Mouse (Mus musculus): ENCODE measurements around the gene Nle1. TPM values are rescaled to one million over a fixed set of nuclear protein-coding genes. Genes with fewer than 3 reads are reported as not detected.

Nle1 gene
- polyA plus RNA-seq, 1 experiment: 53.5 TPM

- 0 out of 2 replicates have a peak, but pooled peaks cover 1% of the 10 kb centered on the region for H3K36me3 ChIP-seq (ENCODE audit: control insufficient read depth, insufficient read depth, low read length)
- WGBS: 36% methylated on average over 6 of the region's 6 CpGs
- no peak overlapping the region for H3K27ac ChIP-seq (ENCODE audit: insufficient read depth, low read length)
- DNase-seq (ENCODE audit: low read depth in 1 of 2, low spot score in 2 of 2): no peak
- H3K4me3 ChIP-seq (ENCODE audit: extremely low read depth, insufficient read depth, insufficient read length): no peak overlapping the region
- TF ChIP-seq CTCF (IDR thresholded peaks at IDR 0.05; ENCODE audit: extremely low read depth, insufficient read depth, insufficient read length, insufficient replicate concordance) (no peak), POLR2A (IDR thresholded peaks at IDR 0.05; ENCODE audit: low read depth, low read length) (no peak)
- no peaks in the 10 kb centered on the region for H3K4me1 ChIP-seq (ENCODE audit: control insufficient read depth, insufficient read depth, insufficient read length)
- no peaks in the 10 kb centered on the region for H3K27me3 ChIP-seq (ENCODE audit: control insufficient read depth, insufficient read depth, low read length)
These were observed 47.5 kb downstream of the Nle1 start for GRCm38 (mm10) chr11:82860759-82861158.

GRCm38 (mm10) chr11:82857307-82857848 is 50.8 kb downstream of the Nle1 start:
- H3K4me3 ChIP-seq (ENCODE audit: extremely low read depth, insufficient read depth, insufficient read length): no peak overlapping the region
- H3K4me1 ChIP-seq (ENCODE audit: control insufficient read depth, insufficient read depth, insufficient read length): no peaks in the 10 kb centered on the region
- WGBS: 88% methylated on average over 13 of the region's 13 CpGs
- no peak for DNase-seq (ENCODE audit: low read depth in 1 of 2, low spot score in 2 of 2)
- no peaks in the 10 kb centered on the region for H3K36me3 ChIP-seq (ENCODE audit: control insufficient read depth, insufficient read depth, low read length)
- no peak for TF ChIP-seq POLR2A (IDR thresholded peaks at IDR 0.05; ENCODE audit: low read depth, low read length)
- H3K27me3 ChIP-seq (ENCODE audit: control insufficient read depth, insufficient read depth, low read length): no peaks in the 10 kb centered on the region
- H3K27ac ChIP-seq (ENCODE audit: insufficient read depth, low read length): no peak overlapping the region

- H3K27me3 ChIP-seq (ENCODE audit: control insufficient read depth, insufficient read depth, low read length): no peaks in the 10 kb centered on the region
- no peak for DNase-seq (ENCODE audit: low read depth in 1 of 2, low spot score in 2 of 2)
- H3K4me1 ChIP-seq (ENCODE audit: control insufficient read depth, insufficient read depth, insufficient read length): no peaks in the 10 kb centered on the region
- H3K4me3 ChIP-seq (ENCODE audit: extremely low read depth, insufficient read depth, insufficient read length): no peak overlapping the region
- TF ChIP-seq CTCF (IDR thresholded peaks at IDR 0.05; ENCODE audit: extremely low read depth, insufficient read depth, insufficient read length, insufficient replicate concordance) (no peak), POLR2A (IDR thresholded peaks at IDR 0.05; ENCODE audit: low read depth, low read length) (no peak)
- no peak overlapping the region for H3K27ac ChIP-seq (ENCODE audit: insufficient read depth, low read length)
- WGBS: 91% methylated on average over 10 of the region's 10 CpGs
- H3K36me3 ChIP-seq (ENCODE audit: control insufficient read depth, insufficient read depth, low read length): no peaks in the 10 kb centered on the region
These were observed 52.2 kb downstream of the Nle1 start for GRCm38 (mm10) chr11:82856032-82856431.

- no peak for TF ChIP-seq POLR2A (IDR thresholded peaks at IDR 0.05; ENCODE audit: low read depth, low read length)
- TF ChIP-seq CTCF (IDR thresholded peaks at IDR 0.05; ENCODE audit: extremely low read depth, insufficient read depth, insufficient read length, insufficient replicate concordance): no peak
- H3K36me3 ChIP-seq (ENCODE audit: control insufficient read depth, insufficient read depth, low read length): no peaks in the 10 kb centered on the region
- H3K27me3 ChIP-seq (ENCODE audit: control insufficient read depth, insufficient read depth, low read length): no peaks in the 10 kb centered on the region
- H3K4me3 ChIP-seq (ENCODE audit: extremely low read depth, insufficient read depth, insufficient read length): no peak overlapping the region
- no peak overlapping the region for H3K27ac ChIP-seq (ENCODE audit: insufficient read depth, low read length)
- H3K4me1 ChIP-seq (ENCODE audit: control insufficient read depth, insufficient read depth, insufficient read length): no peaks in the 10 kb centered on the region
- DNase-seq (ENCODE audit: low read depth in 1 of 2, low spot score in 2 of 2): no peak
- WGBS: 83% methylated on average over 9 of the region's 9 CpGs
These were observed 52.8 kb downstream of the Nle1 start for GRCm38 (mm10) chr11:82855327-82855973.

- DNase-seq (ENCODE audit: low read depth in 1 of 2, low spot score in 2 of 2): no peak
- no peak overlapping the region for H3K4me3 ChIP-seq (ENCODE audit: extremely low read depth, insufficient read depth, insufficient read length)
These were observed 54.1 kb downstream of the Nle1 start for GRCm38 (mm10) chr11:82854111-82854510.

GRCm38 (mm10) chr11:82852958-82853357 is 55.3 kb downstream of the Nle1 start:
- TF ChIP-seq CTCF (IDR thresholded peaks at IDR 0.05; ENCODE audit: extremely low read depth, insufficient read depth, insufficient read length, insufficient replicate concordance): no peak
- TF ChIP-seq POLR2A (IDR thresholded peaks at IDR 0.05; ENCODE audit: low read depth, low read length): no peak
- Histone ChIP-seq H3K36me3 (ENCODE audit: control insufficient read depth, insufficient read depth, low read length) (no peaks in the 10 kb centered on the region), H3K4me3 (ENCODE audit: extremely low read depth, insufficient read depth, insufficient read length) (no peak overlapping the region), H3K4me1 (ENCODE audit: control insufficient read depth, insufficient read depth, insufficient read length) (no peaks in the 10 kb centered on the region), H3K27me3 (ENCODE audit: control insufficient read depth, insufficient read depth, low read length) (no peaks in the 10 kb centered on the region), H3K27ac (ENCODE audit: insufficient read depth, low read length) (no peak overlapping the region)
- DNase-seq (ENCODE audit: low read depth in 1 of 2, low spot score in 2 of 2): no peak
- 94% methylated on average over 7 of the region's 7 CpGs for WGBS

More at GRCm38 (mm10) chr11:82854111-82854510, 54.1 kb downstream of the Nle1 start:
- no peaks in the 10 kb centered on the region for H3K36me3 ChIP-seq (ENCODE audit: control insufficient read depth, insufficient read depth, low read length)
- 89% methylated on average over 6 of the region's 6 CpGs for WGBS
- TF ChIP-seq CTCF (IDR thresholded peaks at IDR 0.05; ENCODE audit: extremely low read depth, insufficient read depth, insufficient read length, insufficient replicate concordance): no peak
- no peak for TF ChIP-seq POLR2A (IDR thresholded peaks at IDR 0.05; ENCODE audit: low read depth, low read length)
- H3K27ac ChIP-seq (ENCODE audit: insufficient read depth, low read length): no peak overlapping the region
- no peaks in the 10 kb centered on the region for H3K4me1 ChIP-seq (ENCODE audit: control insufficient read depth, insufficient read depth, insufficient read length)
- no peaks in the 10 kb centered on the region for H3K27me3 ChIP-seq (ENCODE audit: control insufficient read depth, insufficient read depth, low read length)

- Histone ChIP-seq H3K36me3 (ENCODE audit: control insufficient read depth, insufficient read depth, low read length) (no peaks in the 10 kb centered on the region), H3K4me1 (ENCODE audit: control insufficient read depth, insufficient read depth, insufficient read length) (no peaks in the 10 kb centered on the region), H3K27me3 (ENCODE audit: control insufficient read depth, insufficient read depth, low read length) (no peaks in the 10 kb centered on the region), H3K27ac (ENCODE audit: insufficient read depth, low read length) (no peak overlapping the region), H3K4me3 (ENCODE audit: extremely low read depth, insufficient read depth, insufficient read length) (no peak overlapping the region)
- 93% methylated on average over 10 of the region's 10 CpGs for WGBS
- TF ChIP-seq POLR2A (IDR thresholded peaks at IDR 0.05; ENCODE audit: low read depth, low read length): no peak
- TF ChIP-seq CTCF (IDR thresholded peaks at IDR 0.05; ENCODE audit: extremely low read depth, insufficient read depth, insufficient read length, insufficient replicate concordance): no peak
- DNase-seq (ENCODE audit: low read depth in 1 of 2, low spot score in 2 of 2): no peak
These were observed 55.7 kb downstream of the Nle1 start for GRCm38 (mm10) chr11:82852540-82852939.
